Mouse (Mus musculus) gastrocnemius, postnatal 4 days (tissue): ENCODE measurements around the gene Rarg. TPM values are rescaled to one million over a fixed set of nuclear protein-coding genes. Genes with fewer than 3 reads are reported as not detected.
A peak's percentile ranks its signal among the peaks of the same experiment; 100 is the strongest.

Experiments
- DNase-seq, 2 experiments: peaks; one replicate each; pipeline ENCODE4 v3.0.0; 2021 to 2022; ENCODE audit warnings: low spot score in 2 of 2, mixed read lengths in 2 of 2
- long read RNA-seq, 2 experiments: library from polyadenylated mRNA; stranded (forward); transcript quantifications; one replicate each; pipeline ENCODE4 v2.0.0; 2021
- total RNA-seq, 2 experiments: library from RNA; stranded (reverse); gene quantifications; 2 replicates each; pipeline ENCODE4 v1.2.3; 2021

Gene Rarg
- 10 to 100 TPM; 21.3 to 27.8 TPM for total RNA-seq
- long read RNA-seq, experiment 1, transcript Rarg-202 (8 exons, 2,718 nt): major isoform, 5 of 14 reads
- long read RNA-seq, experiment 1, partial matches to known transcripts: 0 of 14 reads
- long read RNA-seq, experiment 1, other reads (novel, unspliced or antisense): 6 of 14 reads
- long read RNA-seq, experiment 2, transcript Rarg-202 (8 exons, 2,718 nt): major isoform, 13 of 33 reads
- long read RNA-seq, experiment 2, transcript Rarg-201 (10 exons, 2,953 nt): minor isoform, 7 of 33 reads
- long read RNA-seq, experiment 2, partial matches to known transcripts: 7 of 33 reads
- long read RNA-seq, experiment 2, other reads (novel, unspliced or antisense): 6 of 33 reads

- DNase-seq: peak in 1 of 2 experiments; percentile 43
These were observed at the start of gene Rarg for GRCm38 (mm10) chr15:102257202-102258075. TSS of gene Rarg (minus strand) at chr15:102257517.

GRCm38 (mm10) chr15:102302542-102302941 lies 45.2 kb upstream of the Rarg start:
- DNase-seq: no peak

GRCm38 (mm10) chr15:102296368-102297006 lies 39.2 kb upstream of the Rarg start:
- DNase-seq: no peak

- peak; percentile 86 to 93 for DNase-seq
These were observed 38.5 kb upstream of the Rarg start, which contains the start of gene Espl1 for GRCm38 (mm10) chr15:102295633-102296367. TSS of gene Espl1 (plus strand) at chr15:102296266.

- DNase-seq: no peak
These were observed 30.1 kb upstream of the Rarg start for GRCm38 (mm10) chr15:102287395-102287794.

GRCm38 (mm10) chr15:102283648-102284047 lies 26.3 kb upstream of the Rarg start:
- DNase-seq: no peak

GRCm38 (mm10) chr15:102282463-102283292 lies 25.4 kb upstream of the Rarg start:
- no peak for DNase-seq

- no peak for DNase-seq
These were observed 23.3 kb upstream of the Rarg start for GRCm38 (mm10) chr15:102280623-102281022.

- DNase-seq: no peak
These were observed 22.6 kb upstream of the Rarg start for GRCm38 (mm10) chr15:102279783-102280520.

- DNase-seq: peak; percentile 86 to 92
These were observed 21.9 kb upstream of the Rarg start, which contains the start of gene Mfsd5 for GRCm38 (mm10) chr15:102279092-102279782. TSS of gene Mfsd5 (plus strand) at chr15:102279454.

- no peak for DNase-seq
These were observed 21.4 kb upstream of the Rarg start for GRCm38 (mm10) chr15:102278726-102279091.

GRCm38 (mm10) chr15:102273982-102274716 lies 16.8 kb upstream of the Rarg start:
- no peak for DNase-seq

GRCm38 (mm10) chr15:102271441-102271840 lies 14.1 kb upstream of the Rarg start:
- DNase-seq: no peak

- no peak for DNase-seq
These were observed 13.1 kb upstream of the Rarg start, which contains the start of gene Gm9918 for GRCm38 (mm10) chr15:102270274-102270960. TSS of gene Gm9918 (plus strand) at chr15:102270563.

GRCm38 (mm10) chr15:102265548-102265947 lies 8.2 kb upstream of the Rarg start:
- no peak for DNase-seq

- DNase-seq: no peak
These were observed 5.7 kb upstream of the Rarg start for GRCm38 (mm10) chr15:102263037-102263436.

GRCm38 (mm10) chr15:102262582-102262981 lies 5.3 kb upstream of the Rarg start:
- no peak for DNase-seq
